Mouse (Mus musculus): ENCODE results near the gene Il17d. TPM values are rescaled to one million over a fixed set of nuclear protein-coding genes. Genes with fewer than 3 reads are reported as not detected.

Il17d gene
- total and polyA plus RNA-seq, 2 experiments from 2014 or later: 3.0 to 5.3 TPM

DNA sequence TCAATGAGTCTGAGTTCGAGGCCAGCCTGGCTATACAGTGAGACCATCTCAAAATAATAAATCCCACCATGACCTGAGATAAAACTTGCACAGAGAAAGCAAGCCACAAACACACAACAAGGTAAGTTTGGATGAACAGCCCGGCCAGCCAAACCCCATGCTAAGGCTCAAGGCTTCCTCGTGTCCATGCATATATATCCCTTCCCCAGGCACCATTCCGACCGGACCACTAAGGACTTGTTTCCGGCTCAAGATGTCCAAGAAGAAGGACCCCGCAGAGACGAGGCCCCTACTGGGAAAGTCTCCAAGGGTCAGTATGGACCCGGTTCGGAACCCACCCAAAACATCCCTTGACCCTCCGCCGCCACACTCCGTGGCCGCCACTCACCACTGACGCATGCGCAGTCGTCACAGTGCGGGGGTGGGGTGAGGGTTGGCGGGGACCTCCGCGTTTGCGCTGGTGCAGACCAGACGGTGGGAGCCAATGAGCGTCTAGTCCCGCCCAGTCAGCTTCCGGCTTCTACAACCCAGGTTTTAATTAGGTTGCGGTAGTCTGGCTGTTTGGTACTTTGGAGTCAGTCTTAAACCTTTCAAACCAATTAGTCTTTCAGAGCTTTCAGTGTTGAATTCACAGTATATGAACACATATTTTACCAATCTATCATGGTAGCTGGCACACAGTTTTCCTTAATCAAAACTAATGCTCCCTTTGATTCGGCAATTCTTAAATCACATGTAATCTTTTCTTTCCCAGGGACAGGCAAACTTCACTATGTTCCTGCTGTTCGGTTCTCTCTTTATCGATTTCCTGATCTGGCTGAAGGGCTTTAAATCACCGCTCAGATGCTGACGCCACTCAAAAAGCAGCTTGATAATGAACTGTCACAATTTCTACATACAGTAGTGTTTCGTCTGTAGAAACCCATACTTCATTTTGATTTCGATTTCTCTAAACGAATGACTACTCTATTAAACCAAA lies 46.9 kb downstream of the Il17d start, which contains the start of gene Eef1akmt1:
Gene Eef1akmt1, minus strand, starts transcription at position 458 of the 979 bp plus-strand sequence.
- peak; percentile 100 for ATAC-seq (ENCODE audit: insufficient read depth, low read depth)
- H3K36me3 ChIP-seq (replicated peaks; ENCODE audit: control insufficient read depth, insufficient read depth, low read length): 0 out of 2 replicates have a peak, but pooled peaks cover 3% of the 10 kb centered on the region
- DNase-seq (ENCODE audit: low spot score): peak; percentile 97
- peaks cover 6% of the 10 kb centered on the region; the same call in 1 of the 2 replicates for H3K4me1 ChIP-seq (ENCODE audit: control insufficient read depth, insufficient read depth)
- H3K4me3 ChIP-seq (ENCODE audit: low read depth, low read length): peak within 1 kb of the TSS; percentile 82
- H3K27ac ChIP-seq (ENCODE audit: low read depth): peak within 1 kb of the TSS; percentile 85
- peaks cover 5% of the 10 kb centered on the region; the same call in 1 of the 2 replicates for H3K9me3 ChIP-seq (replicated peaks; ENCODE audit: control insufficient read depth, low read length)
- no peaks in the 10 kb centered on the region for H3K27me3 ChIP-seq (ENCODE audit: control insufficient read depth, insufficient read depth, low read length)
- H3K4me2 ChIP-seq (ENCODE audit: low read depth, low read length): peak within 1 kb of the TSS; percentile 72
- 7% methylated on average over 35 of the region's 35 CpGs for WGBS
- H3K9ac ChIP-seq (replicated peaks; ENCODE audit: low read depth, low read length): peak within 1 kb of the TSS; percentile 74
- TF ChIP-seq CTCF (IDR thresholded peaks at IDR 0.05; ENCODE audit: low read depth) (no peak), EP300 (IDR thresholded peaks at IDR 0.05; ENCODE audit: low read depth) (no peak)

DNA sequence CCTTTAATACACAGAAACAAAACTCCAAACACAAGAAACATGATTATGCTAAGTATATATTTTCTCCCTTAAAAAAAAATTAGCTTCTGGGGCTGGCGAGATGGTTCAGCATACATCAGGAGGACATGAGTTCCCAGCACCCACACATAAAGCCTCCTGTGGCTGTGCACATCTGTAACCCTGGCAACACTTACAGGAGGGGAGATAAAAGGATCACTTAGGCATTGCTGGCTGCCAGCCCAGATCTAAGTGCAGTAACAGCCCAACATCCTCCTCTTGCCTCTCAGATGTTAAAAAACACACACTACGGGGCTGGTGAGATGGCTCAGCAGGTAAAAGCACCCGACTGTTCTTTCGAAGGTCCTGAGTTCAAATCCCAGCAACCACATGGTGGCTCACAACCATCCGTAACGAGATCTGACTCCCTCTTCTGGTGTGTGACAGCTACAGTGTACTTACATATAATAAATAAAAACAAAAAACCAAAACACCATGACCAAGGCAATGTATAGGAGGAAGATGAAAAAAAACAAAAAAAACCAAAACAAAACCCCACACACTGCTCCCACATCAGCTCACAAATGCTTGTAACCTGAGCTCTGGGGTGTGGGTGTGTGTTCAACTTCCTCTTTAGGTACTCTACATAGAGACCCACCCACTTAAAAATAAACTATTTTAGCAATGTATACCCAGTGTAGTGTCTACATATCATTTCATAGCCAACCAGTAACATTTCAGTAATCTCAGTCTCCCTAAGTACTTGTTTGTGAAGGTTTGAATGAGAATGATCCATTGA lies 50.4 kb downstream of the Il17d start:
- peaks cover 5% of the 10 kb centered on the region; the same call in 1 of the 2 replicates for H3K9me3 ChIP-seq (replicated peaks; ENCODE audit: control insufficient read depth, low read length)
- no peak overlapping the region for H3K4me2 ChIP-seq (ENCODE audit: low read depth, low read length)
- 68% methylated on average over 6 of the region's 6 CpGs for WGBS
- no peak overlapping the region for H3K4me3 ChIP-seq (ENCODE audit: low read depth, low read length)
- no peak overlapping the region for H3K27ac ChIP-seq (ENCODE audit: low read depth)
- peaks cover 18% of the 10 kb centered on the region; the same call in 1 of the 2 replicates for H3K36me3 ChIP-seq (replicated peaks; ENCODE audit: control insufficient read depth, insufficient read depth, low read length)
- no peaks in the 10 kb centered on the region for H3K27me3 ChIP-seq (ENCODE audit: control insufficient read depth, insufficient read depth, low read length)
- H3K9ac ChIP-seq (replicated peaks; ENCODE audit: low read depth, low read length): no peak overlapping the region
- peak; percentile 45 for DNase-seq (ENCODE audit: low spot score)
- ATAC-seq (ENCODE audit: insufficient read depth, low read depth): no peak
- TF ChIP-seq CTCF (IDR thresholded peaks at IDR 0.05; ENCODE audit: low read depth): no peak
- H3K4me1 ChIP-seq (ENCODE audit: control insufficient read depth, insufficient read depth): peaks cover 6% of the 10 kb centered on the region; the same call in 1 of the 2 replicates

DNA sequence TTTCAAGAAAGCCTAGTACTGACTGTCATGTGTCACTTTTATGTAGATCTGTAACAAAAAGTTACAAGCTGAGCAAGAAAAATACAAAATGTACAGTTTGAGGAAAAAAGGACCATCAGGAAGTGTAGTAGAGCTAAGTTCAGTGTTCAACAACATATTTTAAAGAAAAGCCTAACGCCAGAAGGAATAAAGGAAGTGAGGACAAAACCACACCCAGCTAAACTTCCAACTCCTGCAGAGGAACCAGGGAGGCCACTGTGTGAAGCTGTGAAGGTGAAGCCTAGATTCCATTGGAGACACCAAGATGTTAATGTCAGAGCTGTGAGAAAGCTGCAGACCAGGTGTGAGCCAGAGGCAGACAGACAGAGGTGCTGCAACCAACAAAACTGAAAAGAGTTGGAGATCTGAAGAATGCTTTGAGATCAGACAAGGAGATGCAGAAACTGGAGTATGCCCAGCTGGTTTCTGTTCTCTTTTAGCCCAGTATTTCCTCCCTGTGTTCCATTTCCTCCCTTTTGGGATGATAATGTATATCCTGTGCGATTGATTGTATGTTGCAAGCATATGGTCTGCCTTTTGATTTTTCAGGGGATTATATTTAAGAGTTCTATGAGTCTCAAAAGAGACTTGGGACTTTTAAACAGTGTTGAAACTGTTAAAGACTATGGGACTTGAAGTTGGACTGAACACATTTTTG lies 51.9 kb downstream of the Il17d start:
- TF ChIP-seq EP300 (IDR thresholded peaks at IDR 0.05; ENCODE audit: low read depth) (no peak), CTCF (IDR thresholded peaks at IDR 0.05; ENCODE audit: low read depth) (no peak)
- 93% methylated on average over 2 of the region's 2 CpGs for WGBS
- H3K4me3 ChIP-seq (ENCODE audit: low read depth, low read length): no peak overlapping the region
- peaks cover 21% of the 10 kb centered on the region for H3K36me3 ChIP-seq (replicated peaks; ENCODE audit: control insufficient read depth, insufficient read depth, low read length)
- H3K9ac ChIP-seq (replicated peaks; ENCODE audit: low read depth, low read length): no peak overlapping the region
- DNase-seq (ENCODE audit: low spot score): no peak
- no peak overlapping the region for H3K27ac ChIP-seq (ENCODE audit: low read depth)
- H3K4me2 ChIP-seq (ENCODE audit: low read depth, low read length): no peak overlapping the region
- H3K9me3 ChIP-seq (replicated peaks; ENCODE audit: control insufficient read depth, low read length): peaks cover 5% of the 10 kb centered on the region; the same call in 1 of the 2 replicates
- ATAC-seq (ENCODE audit: insufficient read depth, low read depth): no peak
- H3K27me3 ChIP-seq (ENCODE audit: control insufficient read depth, insufficient read depth, low read length): no peaks in the 10 kb centered on the region
- H3K4me1 ChIP-seq (ENCODE audit: control insufficient read depth, insufficient read depth): no peaks in the 10 kb centered on the region

DNA sequence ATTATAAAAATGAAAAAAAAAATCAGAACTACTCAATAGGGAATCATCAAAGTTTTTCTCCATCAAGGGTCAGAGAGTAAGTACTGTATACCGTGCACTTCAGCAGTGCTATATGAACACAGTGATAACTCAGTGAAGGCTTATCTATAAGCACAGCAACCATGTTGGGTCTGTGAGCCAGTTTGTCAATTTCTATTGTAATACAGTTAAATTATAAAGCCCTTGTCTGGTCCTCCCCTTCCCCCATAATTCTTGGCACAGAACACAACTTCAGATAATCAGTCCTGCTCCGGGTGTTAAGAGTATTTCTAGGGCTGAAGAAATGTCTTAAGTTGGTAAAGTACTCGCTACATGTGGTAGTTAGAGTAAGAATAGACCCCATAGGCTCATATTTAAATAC lies 67.3 kb downstream of the Il17d start:
- 73% methylated on average over 3 of the region's 3 CpGs for WGBS
- peaks cover 74% of the 10 kb centered on the region for H3K36me3 ChIP-seq (replicated peaks; ENCODE audit: control insufficient read depth, insufficient read depth, low read length)

More for the DNA sequence above, 67.3 kb downstream of the Il17d start:
- no peak overlapping the region for H3K27ac ChIP-seq (ENCODE audit: low read depth)
- no peak overlapping the region for H3K4me3 ChIP-seq (ENCODE audit: low read depth, low read length)
- ATAC-seq (ENCODE audit: insufficient read depth, low read depth) (no peak), DNase-seq (ENCODE audit: low spot score) (no peak)
- H3K4me1 ChIP-seq (ENCODE audit: control insufficient read depth, insufficient read depth): no peaks in the 10 kb centered on the region
- no peaks in the 10 kb centered on the region for H3K9me3 ChIP-seq (replicated peaks; ENCODE audit: control insufficient read depth, low read length)
- no peak overlapping the region for H3K4me2 ChIP-seq (ENCODE audit: low read depth, low read length)
- no peak for TF ChIP-seq EP300 (IDR thresholded peaks at IDR 0.05; ENCODE audit: low read depth)
- TF ChIP-seq CTCF (IDR thresholded peaks at IDR 0.05; ENCODE audit: low read depth): no peak
- H3K9ac ChIP-seq (replicated peaks; ENCODE audit: low read depth, low read length): no peak overlapping the region
- no peaks in the 10 kb centered on the region for H3K27me3 ChIP-seq (ENCODE audit: control insufficient read depth, insufficient read depth, low read length)

Other genes starting within 250 kb of the Il17d start
- gene Cryl1, start 126.2 kb upstream of the Il17d start, total RNA-seq (2014; rRNA removed; ENCODE audit: low replicate concordance): 1.6 and 16.8 TPM in 2 replicates
- 10.4 and 10.5 TPM in 2 replicates for gene Cryl1, start 126.2 kb upstream of the Il17d start, polyA plus RNA-seq (2015; fragmentation: Nextera tagmentation; extraction: Ambion mirVana)
- gene Ift88, start 100.7 kb upstream of the Il17d start, total RNA-seq (2014; rRNA removed; ENCODE audit: low replicate concordance): 6.4 and 7.3 TPM in 2 replicates
- gene Ift88, start 100.7 kb upstream of the Il17d start, polyA plus RNA-seq (2015; fragmentation: Nextera tagmentation; extraction: Ambion mirVana): 4.5 and 5.1 TPM in 2 replicates
- gene Eef1akmt1, start 46.8 kb downstream of the Il17d start, total RNA-seq (2014; rRNA removed; ENCODE audit: low replicate concordance): 21.4 and 46.9 TPM in 2 replicates
- 79.3 and 88.3 TPM in 2 replicates for gene Eef1akmt1, start 46.8 kb downstream of the Il17d start, polyA plus RNA-seq (2015; fragmentation: Nextera tagmentation; extraction: Ambion mirVana)
- 10.9 and 26.0 TPM in 2 replicates for gene Xpo4, start 140.7 kb downstream of the Il17d start, total RNA-seq (2014; rRNA removed; ENCODE audit: low replicate concordance)
- 5.1 and 6.5 TPM in 2 replicates for gene Xpo4, start 140.7 kb downstream of the Il17d start, polyA plus RNA-seq (2015; fragmentation: Nextera tagmentation; extraction: Ambion mirVana)
- not detected in 2 replicates for gene Gm49361, start 221.3 kb downstream of the Il17d start, total RNA-seq (2014; rRNA removed; ENCODE audit: low replicate concordance)
- gene Gm49361, start 221.3 kb downstream of the Il17d start, polyA plus RNA-seq (2015; fragmentation: Nextera tagmentation; extraction: Ambion mirVana): not detected in 2 replicates
- 43.7 and 68.4 TPM in 2 replicates for gene Lats2, start 233.6 kb downstream of the Il17d start, total RNA-seq (2014; rRNA removed; ENCODE audit: low replicate concordance)
- 16.0 and 17.2 TPM in 2 replicates for gene Lats2, start 233.6 kb downstream of the Il17d start, polyA plus RNA-seq (2015; fragmentation: Nextera tagmentation; extraction: Ambion mirVana)

Data from heart, postnatal 0 days (tissue).